Mouse (Mus musculus) activated CD4-positive, CD25-positive, alpha-beta regulatory T cell, adult 4 months (primary cell): ENCODE results near the gene F13a1. TPM values are rescaled to one million over a fixed set of nuclear protein-coding genes. Genes with fewer than 3 reads are reported as not detected.
A peak's percentile ranks its signal among the peaks of the same experiment; 100 is the strongest.

Source experiments
- ATAC-seq: one replicate; pipeline ENCODE4 v1.8.0; 2017
- polyA plus RNA-seq, 2 experiments: library from polyadenylated mRNA; unstranded; fragments of 100-300 nt; shearing (Covaris generic); gene quantifications; one replicate each; pipeline ENCODE4 v1.2.1; 2017

The F13a1 gene
- polyA plus RNA-seq, 2 experiments from 2014 or later, result 0.24 to 0.53 TPM

DNA sequence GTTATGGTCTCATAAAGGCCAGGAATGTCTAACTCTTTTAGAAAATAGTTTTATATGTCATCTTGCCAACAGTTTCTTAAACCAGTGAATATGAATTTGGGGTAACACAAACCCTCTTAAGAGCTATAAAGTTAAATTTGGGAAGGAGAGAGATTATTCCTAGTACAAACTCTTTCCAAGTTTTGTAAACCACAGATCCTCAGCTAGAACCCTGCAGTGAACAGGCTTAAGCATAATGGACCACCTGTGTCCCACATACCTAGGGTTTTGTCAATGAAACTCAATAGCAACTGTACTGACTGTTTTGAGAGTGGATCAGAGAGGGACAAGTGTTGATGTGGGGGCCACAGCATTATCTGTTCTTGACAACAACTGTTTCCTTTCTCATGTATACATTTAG lies 96.4 kb downstream of the F13a1 start:
- no peak for ATAC-seq

GRCm38 (mm10) chr13:36941891-36942290 lies 108.2 kb downstream of the F13a1 start:
- no peak for ATAC-seq

- ATAC-seq, result no peak
These were observed 118.0 kb downstream of the F13a1 start for GRCm38 (mm10) chr13:36932066-36932465.

GRCm38 (mm10) chr13:36919737-36920136 lies 130.3 kb downstream of the F13a1 start:
- no peak for ATAC-seq

- ATAC-seq, result no peak
These were observed 146.2 kb downstream of the F13a1 start for GRCm38 (mm10) chr13:36903885-36904284.

- no peak for ATAC-seq
These were observed 146.6 kb downstream of the F13a1 start for GRCm38 (mm10) chr13:36903447-36903846.

DNA sequence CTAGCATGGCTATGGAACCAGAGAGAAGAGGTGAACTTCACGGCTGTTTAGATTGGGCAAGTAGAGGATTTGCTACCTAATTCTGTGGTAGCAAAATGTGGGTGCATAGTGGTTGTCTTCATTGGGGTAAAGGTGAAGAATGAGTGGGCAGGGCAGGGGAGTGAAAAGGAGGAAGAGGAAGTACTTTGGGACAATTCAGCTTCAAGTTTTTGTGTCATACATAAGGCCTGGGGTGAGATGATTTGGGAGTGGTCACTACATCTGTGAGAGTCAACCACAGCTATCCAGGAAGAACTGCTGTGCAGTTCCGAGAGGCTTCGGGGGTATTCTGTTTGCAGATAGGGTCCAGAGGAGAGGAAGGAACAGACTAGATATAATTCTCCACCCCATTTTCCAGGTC lies 148.4 kb downstream of the F13a1 start:
- no peak for ATAC-seq

DNA sequence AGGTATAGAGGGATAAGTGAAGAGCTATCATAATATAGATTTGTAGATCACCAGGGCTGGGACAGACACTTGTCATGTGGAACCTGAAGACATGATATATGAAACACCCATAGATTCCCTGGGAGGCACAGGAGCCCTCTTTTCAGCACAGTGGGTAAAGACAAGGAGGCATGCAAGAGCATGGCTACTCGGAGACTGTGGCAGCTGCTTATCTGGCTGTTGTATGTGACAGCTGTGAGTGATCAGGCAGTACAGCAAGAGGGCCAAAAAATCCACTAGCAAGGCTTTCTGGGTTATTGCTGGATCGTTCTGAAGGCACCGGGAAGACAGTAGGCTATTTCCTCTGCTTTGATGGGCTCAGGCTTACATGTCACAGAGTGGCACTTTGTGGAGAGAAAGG lies 149.0 kb downstream of the F13a1 start:
- no peak for ATAC-seq

- ATAC-seq, result no peak
These were observed 154.0 kb downstream of the F13a1 start for GRCm38 (mm10) chr13:36896061-36896460.

GRCm38 (mm10) chr13:36893762-36894161 lies 156.3 kb downstream of the F13a1 start:
- no peak for ATAC-seq

GRCm38 (mm10) chr13:36892216-36892615 lies 157.8 kb downstream of the F13a1 start:
- ATAC-seq, result no peak

DNA sequence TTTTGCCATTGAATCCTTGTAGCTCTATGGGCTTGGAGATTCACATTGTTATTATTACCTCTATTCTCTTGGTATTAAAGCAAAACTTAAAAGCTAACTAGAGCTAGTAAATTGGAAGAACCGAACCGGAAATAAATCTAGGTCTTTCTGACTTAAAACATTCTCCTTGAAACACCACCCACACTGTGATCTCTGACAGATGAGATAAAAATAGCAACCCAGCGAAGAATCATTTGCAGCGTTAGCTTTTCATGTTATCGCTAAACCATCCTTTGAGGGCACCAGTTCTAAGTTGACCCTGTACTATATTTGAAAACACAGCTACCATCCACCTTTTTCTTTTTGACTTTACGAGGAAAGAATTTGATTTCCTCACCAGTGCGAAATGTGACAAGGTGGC lies 164.1 kb downstream of the F13a1 start:
- peak; percentile 70 for ATAC-seq

DNA sequence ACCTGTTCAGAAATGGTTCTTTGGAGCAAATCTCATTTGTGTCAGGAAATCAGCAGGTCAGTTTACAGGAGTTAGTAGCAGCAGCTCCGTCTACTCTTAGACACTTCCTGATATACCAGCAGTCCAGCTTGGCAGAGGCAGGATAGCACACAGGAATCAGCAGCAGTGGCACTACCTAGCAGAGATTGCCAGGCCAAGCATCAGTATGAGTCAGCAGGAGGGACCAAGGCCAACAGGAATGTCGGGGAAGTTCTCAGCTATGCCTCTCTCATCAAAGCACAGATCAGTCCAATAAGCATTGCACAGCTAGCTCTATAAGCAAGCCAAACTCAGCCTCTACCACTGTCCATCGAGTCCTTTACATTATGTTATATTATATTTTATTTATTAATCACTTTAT lies 210.9 kb downstream of the F13a1 start:
- ATAC-seq, result no peak
